Mouse (Mus musculus): ENCODE measurements around the gene Alox15. TPM values are rescaled to one million over a fixed set of nuclear protein-coding genes. Genes with fewer than 3 reads are reported as not detected.

Gene Alox15
- total and polyA plus RNA-seq, 3 experiments = not detected

Other genes starting within 250 kb of the Alox15 start
Only the 20 nearest of the 22 such genes appear.
- gene Clec10a, start 195.8 kb downstream of the Alox15 start, total RNA-seq (2012; rRNA removed) = 0.21 TPM in 1 of 2 replicates, not detected in the other
- not detected in 2 replicates for gene Clec10a, start 195.8 kb downstream of the Alox15 start, total RNA-seq (2014; rRNA removed)
- gene Clec10a, start 195.8 kb downstream of the Alox15 start, polyA plus RNA-seq (2012; ENCODE audit: insufficient read length, low read depth) = not detected in 2 replicates
- 0.51 and 0.55 TPM in 2 replicates for gene Slc16a11, start 139.3 kb downstream of the Alox15 start, total RNA-seq (2012; rRNA removed)
- gene Slc16a11, start 139.3 kb downstream of the Alox15 start, total RNA-seq (2014; rRNA removed) = not detected in 2 replicates
- 2.3 and 3.2 TPM in 2 replicates for gene Slc16a11, start 139.3 kb downstream of the Alox15 start, polyA plus RNA-seq (2012; ENCODE audit: insufficient read length, low read depth)
- 8.4 and 9.3 TPM in 2 replicates for gene Slc16a13, start 131.0 kb downstream of the Alox15 start, total RNA-seq (2012; rRNA removed)
- gene Slc16a13, start 131.0 kb downstream of the Alox15 start, total RNA-seq (2014; rRNA removed) = 12.0 and 13.8 TPM in 2 replicates
- gene Slc16a13, start 131.0 kb downstream of the Alox15 start, polyA plus RNA-seq (2012; ENCODE audit: insufficient read length, low read depth) = 19.0 and 21.1 TPM in 2 replicates
- 1.7 and 2.2 TPM in 2 replicates for gene Bcl6b, start 122.2 kb downstream of the Alox15 start, total RNA-seq (2012; rRNA removed)
- gene Bcl6b, start 122.2 kb downstream of the Alox15 start, total RNA-seq (2014; rRNA removed) = 0.54 and 0.71 TPM in 2 replicates
- 0.54 and 0.72 TPM in 2 replicates for gene Bcl6b, start 122.2 kb downstream of the Alox15 start, polyA plus RNA-seq (2012; ENCODE audit: insufficient read length, low read depth)
- 52.2 and 75.2 TPM in 2 replicates for gene 0610010K14Rik, start 114.1 kb downstream of the Alox15 start, total RNA-seq (2012; rRNA removed)
- 23.8 and 27.7 TPM in 2 replicates for gene 0610010K14Rik, start 114.1 kb downstream of the Alox15 start, total RNA-seq (2014; rRNA removed)
- gene 0610010K14Rik, start 114.1 kb downstream of the Alox15 start, polyA plus RNA-seq (2012; ENCODE audit: insufficient read length, low read depth) = 140 and 153 TPM in 2 replicates
- gene Gm21988, start 112.2 kb downstream of the Alox15 start, total RNA-seq (2012; rRNA removed) = 2.6 and 3.5 TPM in 2 replicates
- 0.98 TPM in 1 of 2 replicates, not detected in the other for gene Gm21988, start 112.2 kb downstream of the Alox15 start, total RNA-seq (2014; rRNA removed)
- gene Gm21988, start 112.2 kb downstream of the Alox15 start, polyA plus RNA-seq (2012; ENCODE audit: insufficient read length, low read depth) = 1.4 and 2.7 TPM in 2 replicates
- gene Rnasek, start 112.2 kb downstream of the Alox15 start, total RNA-seq (2012; rRNA removed) = 19.9 and 25.6 TPM in 2 replicates
- gene Rnasek, start 112.2 kb downstream of the Alox15 start, total RNA-seq (2014; rRNA removed) = 5.5 and 9.1 TPM in 2 replicates
- 64.8 and 91.3 TPM in 2 replicates for gene Rnasek, start 112.2 kb downstream of the Alox15 start, polyA plus RNA-seq (2012; ENCODE audit: insufficient read length, low read depth)
- not detected in 2 replicates for gene Alox12, start 96.7 kb downstream of the Alox15 start, total RNA-seq (2012; rRNA removed)
- not detected in 2 replicates for gene Alox12, start 96.7 kb downstream of the Alox15 start, total RNA-seq (2014; rRNA removed)
- gene Alox12, start 96.7 kb downstream of the Alox15 start, polyA plus RNA-seq (2012; ENCODE audit: insufficient read length, low read depth) = not detected in 2 replicates
- 0.21 TPM in 1 of 2 replicates, not detected in the other for gene Alox12e, start 29.4 kb downstream of the Alox15 start, total RNA-seq (2012; rRNA removed)
- not detected in 2 replicates for gene Alox12e, start 29.4 kb downstream of the Alox15 start, total RNA-seq (2014; rRNA removed)
- not detected in 2 replicates for gene Alox12e, start 29.4 kb downstream of the Alox15 start, polyA plus RNA-seq (2012; ENCODE audit: insufficient read length, low read depth)
- gene Pelp1, start 58.0 kb upstream of the Alox15 start, total RNA-seq (2012; rRNA removed) = 33.0 and 37.5 TPM in 2 replicates
- gene Pelp1, start 58.0 kb upstream of the Alox15 start, total RNA-seq (2014; rRNA removed) = 12.9 and 13.2 TPM in 2 replicates
- gene Pelp1, start 58.0 kb upstream of the Alox15 start, polyA plus RNA-seq (2012; ENCODE audit: insufficient read length, low read depth) = 101 and 113 TPM in 2 replicates
- gene Arrb2, start 80.6 kb upstream of the Alox15 start, total RNA-seq (2012; rRNA removed) = 45.9 and 60.2 TPM in 2 replicates
- 42.1 and 46.0 TPM in 2 replicates for gene Arrb2, start 80.6 kb upstream of the Alox15 start, total RNA-seq (2014; rRNA removed)
- gene Arrb2, start 80.6 kb upstream of the Alox15 start, polyA plus RNA-seq (2012; ENCODE audit: insufficient read length, low read depth) = 89.7 and 101 TPM in 2 replicates
- 52.2 and 59.7 TPM in 2 replicates for gene Med11, start 99.9 kb upstream of the Alox15 start, total RNA-seq (2012; rRNA removed)
- gene Med11, start 99.9 kb upstream of the Alox15 start, total RNA-seq (2014; rRNA removed) = 70.3 and 79.9 TPM in 2 replicates
- gene Med11, start 99.9 kb upstream of the Alox15 start, polyA plus RNA-seq (2012; ENCODE audit: insufficient read length, low read depth) = 74.3 and 91.6 TPM in 2 replicates
- gene Zmynd15, start 107.4 kb upstream of the Alox15 start, total RNA-seq (2012; rRNA removed) = 0.08 TPM in 1 of 2 replicates, not detected in the other
- 0.05 TPM in 1 of 2 replicates, not detected in the other for gene Zmynd15, start 107.4 kb upstream of the Alox15 start, total RNA-seq (2014; rRNA removed)
- gene Zmynd15, start 107.4 kb upstream of the Alox15 start, polyA plus RNA-seq (2012; ENCODE audit: insufficient read length, low read depth) = 0.20 and 0.74 TPM in 2 replicates
- 0.04 and 0.08 TPM in 2 replicates for gene Cxcl16, start 108.0 kb upstream of the Alox15 start, total RNA-seq (2012; rRNA removed)
- gene Cxcl16, start 108.0 kb upstream of the Alox15 start, total RNA-seq (2014; rRNA removed) = not detected in 2 replicates
- 0.56 and 0.59 TPM in 2 replicates for gene Cxcl16, start 108.0 kb upstream of the Alox15 start, polyA plus RNA-seq (2012; ENCODE audit: insufficient read length, low read depth)
- 3.6 and 5.5 TPM in 2 replicates for gene Tm4sf5, start 153.2 kb upstream of the Alox15 start, total RNA-seq (2012; rRNA removed)
- gene Tm4sf5, start 153.2 kb upstream of the Alox15 start, total RNA-seq (2014; rRNA removed) = 8.8 and 11.7 TPM in 2 replicates
- 24.5 and 32.5 TPM in 2 replicates for gene Tm4sf5, start 153.2 kb upstream of the Alox15 start, polyA plus RNA-seq (2012; ENCODE audit: insufficient read length, low read depth)
- gene Vmo1, start 162.6 kb upstream of the Alox15 start, total RNA-seq (2012; rRNA removed) = 0.21 TPM in 1 of 2 replicates, not detected in the other
- gene Vmo1, start 162.6 kb upstream of the Alox15 start, total RNA-seq (2014; rRNA removed) = 0.70 TPM in 1 of 2 replicates, not detected in the other
- 0.36 and 0.63 TPM in 2 replicates for gene Vmo1, start 162.6 kb upstream of the Alox15 start, polyA plus RNA-seq (2012; ENCODE audit: insufficient read length, low read depth)
- gene Gltpd2, start 167.2 kb upstream of the Alox15 start, total RNA-seq (2012; rRNA removed) = not detected in 2 replicates
- gene Gltpd2, start 167.2 kb upstream of the Alox15 start, total RNA-seq (2014; rRNA removed) = not detected in 2 replicates
- gene Gltpd2, start 167.2 kb upstream of the Alox15 start, polyA plus RNA-seq (2012; ENCODE audit: insufficient read length, low read depth) = 0.19 TPM in 1 of 2 replicates, not detected in the other
- gene Psmb6, start 173.3 kb upstream of the Alox15 start, total RNA-seq (2012; rRNA removed) = 921 and 922 TPM in 2 replicates
- gene Psmb6, start 173.3 kb upstream of the Alox15 start, total RNA-seq (2014; rRNA removed) = 749 and 831 TPM in 2 replicates
- 779 and 831 TPM in 2 replicates for gene Psmb6, start 173.3 kb upstream of the Alox15 start, polyA plus RNA-seq (2012; ENCODE audit: insufficient read length, low read depth)
- gene Gm40193, start 180.9 kb upstream of the Alox15 start, total RNA-seq (2012; rRNA removed) = not detected in 2 replicates
- not detected in 2 replicates for gene Gm40193, start 180.9 kb upstream of the Alox15 start, total RNA-seq (2014; rRNA removed)
- not detected in 2 replicates for gene Gm40193, start 180.9 kb upstream of the Alox15 start, polyA plus RNA-seq (2012; ENCODE audit: insufficient read length, low read depth)
- gene Pld2, start 188.0 kb upstream of the Alox15 start, total RNA-seq (2012; rRNA removed) = 4.0 and 4.8 TPM in 2 replicates
- gene Pld2, start 188.0 kb upstream of the Alox15 start, total RNA-seq (2014; rRNA removed) = 3.1 and 3.4 TPM in 2 replicates
- 6.6 and 6.7 TPM in 2 replicates for gene Pld2, start 188.0 kb upstream of the Alox15 start, polyA plus RNA-seq (2012; ENCODE audit: insufficient read length, low read depth)

All from CH12.LX (cell line).